Mouse (Mus musculus): ENCODE results near the gene St6gal1.

The St6gal1 gene

GRCm38 (mm10) chr16:23274606-23275310 is 50.2 kb downstream of the St6gal1 start:
- no peak for DNase-seq (ENCODE audit: low spot score in 2 of 2)

- no peak for DNase-seq (ENCODE audit: low spot score in 2 of 2)
Observed at GRCm38 (mm10) chr16:23275661-23276060, 51.1 kb downstream of the St6gal1 start.

DNA sequence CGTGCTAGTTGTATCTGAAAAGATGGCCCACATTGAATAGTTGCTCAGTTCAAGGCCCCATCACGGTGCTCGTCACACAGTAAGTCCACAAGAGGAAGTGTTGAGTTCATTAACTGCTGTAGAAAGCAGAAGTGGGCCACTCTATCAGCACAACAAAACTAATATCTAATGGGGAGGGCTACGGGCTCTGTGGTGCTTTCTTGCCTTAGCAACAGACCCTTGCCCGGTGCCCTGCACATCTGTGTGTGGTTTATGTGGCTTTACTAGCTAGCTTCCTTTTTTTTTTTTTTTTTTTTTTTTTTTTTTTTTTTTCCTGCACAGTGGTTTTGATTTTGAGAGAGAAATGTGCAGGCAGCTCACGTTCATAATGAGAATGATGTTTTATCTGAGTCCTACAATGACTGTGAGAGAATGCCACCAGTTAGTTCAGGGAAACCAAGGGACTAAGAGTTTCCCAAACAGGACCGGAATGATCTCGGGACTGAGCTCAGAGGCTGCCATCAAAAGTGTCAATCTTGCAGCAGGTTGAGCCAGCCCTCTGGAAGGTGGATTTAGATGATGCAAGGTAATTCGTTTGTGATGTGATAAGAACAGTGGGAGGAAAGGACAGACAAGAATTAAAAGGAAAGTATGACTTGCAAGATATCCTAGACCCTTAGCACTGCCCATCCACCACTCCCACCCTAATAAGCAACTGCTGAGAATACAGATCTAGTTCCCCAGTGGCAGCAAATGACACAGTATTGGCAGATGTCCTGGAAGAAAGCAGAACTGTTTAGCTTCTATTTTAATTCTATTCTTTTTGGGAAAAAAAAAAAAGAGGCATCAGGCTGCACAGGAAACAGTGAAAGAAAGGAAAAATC is 55.6 kb downstream of the St6gal1 start:
- DNase-seq (ENCODE audit: low spot score in 2 of 2), result peak; percentile 24 to 47

DNA sequence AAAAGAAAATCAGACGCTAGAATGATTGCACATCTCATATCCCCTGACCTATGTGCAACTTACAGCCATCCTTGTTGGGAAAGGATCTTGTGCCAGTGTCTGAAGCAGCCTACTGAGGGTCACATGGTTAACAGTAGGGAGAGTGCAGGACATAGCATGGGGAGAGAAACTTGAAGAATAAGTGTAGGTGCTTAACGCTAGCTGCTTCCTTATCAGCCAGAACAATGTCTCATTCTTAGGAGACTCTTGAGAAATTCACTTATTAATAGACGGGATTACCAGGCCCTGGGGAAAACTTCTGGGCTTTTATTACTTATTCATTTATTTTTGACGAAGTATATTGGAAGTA is 56.2 kb downstream of the St6gal1 start:
- no peak for DNase-seq (ENCODE audit: low spot score in 2 of 2)

GRCm38 (mm10) chr16:23282241-23282640 is 57.7 kb downstream of the St6gal1 start:
- DNase-seq (ENCODE audit: low spot score in 2 of 2), result no peak

- DNase-seq (ENCODE audit: low spot score in 2 of 2), result no peak
Observed at GRCm38 (mm10) chr16:23282941-23283340, 58.4 kb downstream of the St6gal1 start.

- DNase-seq (ENCODE audit: low spot score in 2 of 2), result no peak
Observed at GRCm38 (mm10) chr16:23283677-23284076, 59.1 kb downstream of the St6gal1 start.

GRCm38 (mm10) chr16:23284470-23285394 is 60.2 kb downstream of the St6gal1 start:
- no peak for DNase-seq (ENCODE audit: low spot score in 2 of 2)

DNA sequence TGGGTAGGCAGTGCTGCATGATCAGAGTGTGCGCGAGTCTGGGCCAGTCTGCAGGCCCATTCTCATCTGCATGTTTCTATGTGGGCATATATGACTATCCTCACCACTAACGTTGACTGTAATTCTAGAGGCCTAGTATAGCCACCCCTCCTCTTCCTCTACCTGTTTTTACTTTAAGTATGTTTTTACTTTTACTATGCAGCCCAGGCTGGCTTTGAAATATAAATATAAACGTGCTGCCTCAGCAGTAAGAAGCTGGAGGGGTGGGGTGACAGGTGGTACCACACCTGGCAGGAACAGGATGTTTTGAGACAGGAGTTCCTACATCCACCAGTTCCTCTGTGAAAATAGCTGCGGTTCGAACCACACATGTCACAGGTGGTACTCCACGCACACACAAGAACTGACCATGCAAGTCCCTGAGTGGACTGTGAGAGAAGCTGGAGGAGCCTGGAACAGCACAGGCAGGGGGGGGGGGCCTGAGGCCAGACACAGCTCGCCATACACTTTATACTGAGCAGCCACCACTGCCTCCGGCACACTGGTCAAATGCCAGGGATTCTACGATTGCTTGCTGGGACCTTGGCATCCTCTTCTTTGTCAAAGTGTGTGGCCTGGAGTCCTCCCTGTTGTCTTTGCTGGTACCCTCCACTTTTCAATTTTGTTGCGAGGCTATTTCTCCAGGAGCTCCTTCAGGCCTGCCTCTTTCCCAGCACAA is 62.0 kb downstream of the St6gal1 start:
- peak in 1 of 2 experiments; percentile 25 for DNase-seq (ENCODE audit: low spot score in 2 of 2)

DNA sequence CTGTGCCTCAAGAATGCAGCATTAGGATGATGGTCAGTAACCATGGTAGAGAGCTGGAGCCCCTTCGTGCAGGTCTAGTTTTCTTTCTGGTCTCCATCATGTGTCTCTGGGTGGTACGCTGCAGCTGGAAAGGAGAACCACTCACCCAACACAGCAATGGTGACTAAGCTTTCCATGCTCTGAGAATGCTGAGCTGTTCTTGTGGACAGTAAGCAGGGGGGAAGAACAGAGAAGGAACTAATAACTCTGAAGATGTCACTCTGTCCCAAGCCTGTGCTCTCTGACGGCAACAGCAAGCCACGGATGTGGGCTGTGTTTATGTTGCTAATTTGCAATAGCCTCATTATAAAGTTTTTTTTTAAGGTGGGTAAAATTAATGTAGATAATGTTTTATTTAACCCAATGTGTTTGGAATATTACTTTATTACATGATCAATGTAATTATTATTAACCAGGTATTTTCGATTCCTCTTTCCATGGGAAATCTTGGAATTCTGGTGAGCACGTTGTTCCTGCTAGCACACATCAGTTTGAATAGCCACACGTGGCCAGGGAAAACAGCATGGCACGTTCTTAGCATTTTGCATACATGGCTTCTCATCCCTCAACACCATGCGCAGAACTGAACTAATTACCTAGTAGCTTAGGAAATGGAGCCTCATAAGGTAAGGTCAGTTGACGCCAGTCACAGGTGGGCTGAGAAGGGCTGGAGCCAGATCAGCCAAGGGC is 62.9 kb downstream of the St6gal1 start:
- no peak for DNase-seq (ENCODE audit: low spot score in 2 of 2)

DNA sequence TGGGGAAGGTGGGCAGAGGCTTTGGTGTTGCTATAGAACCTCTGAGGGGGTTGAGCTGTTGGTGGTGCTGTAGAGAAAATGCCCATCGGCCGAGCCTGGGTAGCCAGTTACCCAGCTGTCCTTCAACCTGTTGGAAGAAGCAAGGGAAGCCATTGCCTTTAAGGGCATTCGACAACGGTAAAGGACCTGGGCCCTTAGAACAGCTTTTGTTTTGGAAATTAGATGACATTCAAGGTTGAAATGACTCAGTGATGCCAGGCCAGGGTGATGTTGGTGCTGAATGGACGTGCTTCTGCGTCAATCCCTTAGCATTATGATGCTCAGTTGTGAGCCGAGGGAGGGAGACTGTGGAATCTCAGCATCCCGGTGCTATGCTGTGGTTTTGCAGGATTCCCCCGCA is 63.6 kb downstream of the St6gal1 start:
- DNase-seq (ENCODE audit: low spot score in 2 of 2), result no peak

DNA sequence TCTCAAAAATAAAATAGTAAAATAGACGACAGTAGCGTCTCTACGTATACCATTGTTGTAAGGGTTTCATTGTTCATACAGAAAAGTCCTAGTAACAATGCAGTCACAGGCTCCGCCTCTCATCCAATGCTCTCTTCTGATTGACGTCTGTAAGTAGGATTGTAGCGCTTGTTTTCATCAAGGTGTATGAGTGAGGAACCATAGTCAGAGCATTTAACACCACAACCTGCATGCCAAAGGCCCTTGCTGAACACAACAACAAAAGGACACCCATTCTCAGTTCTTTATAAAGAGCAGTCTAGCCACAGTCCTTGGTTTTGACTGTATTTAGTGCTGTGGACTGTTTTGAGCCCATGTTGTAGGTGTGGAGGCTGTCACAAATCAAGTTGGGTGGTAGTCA is 64.9 kb downstream of the St6gal1 start:
- DNase-seq (ENCODE audit: low spot score in 2 of 2), result no peak

DNA sequence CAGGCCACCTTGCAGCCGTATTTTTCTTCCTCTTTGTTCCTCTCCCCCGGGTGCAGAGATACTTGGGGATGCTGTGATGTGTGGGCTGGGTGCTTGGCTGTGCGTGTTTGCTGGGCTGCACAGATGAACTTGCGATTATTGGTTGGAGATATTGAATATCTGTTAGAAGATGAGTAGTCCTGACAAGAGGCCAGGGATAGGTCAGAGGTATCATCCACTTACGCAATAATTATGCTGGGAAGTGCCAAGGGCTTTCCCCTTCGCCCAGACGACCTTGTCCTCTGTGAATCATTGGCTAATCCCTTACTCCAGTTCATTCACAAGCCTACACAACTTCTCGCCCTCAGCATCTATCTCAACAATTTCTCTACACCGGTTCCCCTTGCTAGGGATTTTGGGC is 65.6 kb downstream of the St6gal1 start:
- DNase-seq (ENCODE audit: low spot score in 2 of 2), result no peak

DNA sequence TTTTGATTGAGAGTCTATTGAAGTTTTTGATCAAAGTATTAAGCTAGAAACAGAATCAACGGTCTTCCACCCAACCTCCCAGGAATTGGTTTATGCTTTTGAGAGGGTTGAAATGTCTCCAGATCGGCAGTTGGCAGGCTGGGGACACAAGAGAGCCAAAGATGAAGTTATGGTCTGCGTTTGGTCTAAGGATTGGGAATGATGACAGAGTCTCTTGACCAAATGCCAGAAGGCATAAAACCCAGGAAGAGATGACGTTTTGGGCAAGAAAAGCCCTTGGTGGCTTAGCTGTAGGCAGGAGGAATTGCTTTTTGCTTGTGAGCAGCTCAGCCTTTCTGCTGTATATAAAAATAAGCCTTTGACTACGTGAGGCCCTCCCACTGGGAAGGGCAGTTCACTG is 67.0 kb downstream of the St6gal1 start:
- DNase-seq (ENCODE audit: low spot score in 2 of 2), result no peak

- no peak for DNase-seq (ENCODE audit: low spot score in 2 of 2)
Observed at GRCm38 (mm10) chr16:23294236-23294635, 69.7 kb downstream of the St6gal1 start.

- DNase-seq (ENCODE audit: low spot score in 2 of 2), result no peak
Observed at GRCm38 (mm10) chr16:23294747-23295146, 70.2 kb downstream of the St6gal1 start.

DNA sequence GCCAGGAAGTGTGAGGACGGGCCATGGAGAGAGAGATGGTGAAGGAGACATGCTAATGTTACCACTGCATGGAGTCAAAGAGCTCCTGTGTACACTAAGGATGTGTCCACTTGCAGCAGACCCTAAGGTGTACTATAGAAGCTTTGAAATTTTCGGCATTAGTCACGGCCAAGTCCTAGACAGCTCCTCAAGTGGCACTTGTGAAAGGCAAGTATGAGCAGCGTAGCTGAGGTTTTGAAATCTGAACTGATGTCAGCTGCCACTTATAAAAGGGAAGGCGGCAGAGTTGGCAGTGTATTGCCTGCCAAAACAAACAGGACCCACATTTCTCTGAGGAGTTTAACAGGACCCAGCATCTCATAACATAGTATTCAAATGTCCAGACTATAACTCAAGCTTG is 71.2 kb downstream of the St6gal1 start:
- DNase-seq (ENCODE audit: low spot score in 2 of 2), result no peak

GRCm38 (mm10) chr16:23296721-23297120 is 72.2 kb downstream of the St6gal1 start:
- no peak for DNase-seq (ENCODE audit: low spot score in 2 of 2)

DNA sequence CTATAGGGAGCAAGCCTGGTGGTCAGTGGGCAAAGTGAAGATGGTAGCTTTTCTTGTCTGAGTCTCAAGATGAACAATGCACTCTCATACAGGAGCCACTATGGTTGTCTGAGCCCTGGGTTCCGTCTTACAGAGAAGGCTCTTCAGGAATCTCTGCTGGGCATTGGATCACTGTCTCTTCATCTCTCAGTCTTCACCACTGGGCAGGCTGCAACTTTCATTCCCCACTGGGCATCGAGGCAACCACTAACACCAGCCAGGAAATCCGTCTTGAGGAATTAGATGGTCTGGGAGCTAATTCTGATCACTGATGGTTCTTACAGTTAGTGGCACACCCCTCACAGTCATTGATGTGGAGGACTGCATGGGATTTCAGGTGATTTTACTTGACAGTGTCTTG is 73.9 kb downstream of the St6gal1 start:
- DNase-seq (ENCODE audit: low spot score in 2 of 2), result no peak

DNA sequence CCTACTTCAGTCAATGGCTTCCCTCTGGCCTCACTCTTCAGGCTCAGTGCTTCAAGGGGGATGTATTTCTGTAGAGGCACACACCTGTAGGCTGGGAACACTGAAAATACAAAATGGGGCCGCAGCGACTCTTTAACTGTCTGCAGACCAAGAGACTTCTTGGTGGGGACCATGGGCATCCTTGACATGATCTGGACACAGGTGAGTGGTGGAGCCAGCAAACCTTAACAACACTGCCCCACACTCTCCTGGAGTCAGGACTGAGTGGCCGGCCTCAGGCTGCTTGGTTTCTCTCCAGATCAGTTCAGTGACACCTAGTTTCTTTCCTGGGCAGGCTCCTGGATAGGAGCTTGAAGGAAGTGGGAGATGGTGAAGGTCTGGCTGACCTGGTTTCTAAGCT is 74.4 kb downstream of the St6gal1 start:
- DNase-seq (ENCODE audit: low spot score in 2 of 2), result no peak

All from spleen, postnatal 14 days (tissue).